ENCODE assay signal across 13 mouse cellular contexts in the genomic region with DNA sequence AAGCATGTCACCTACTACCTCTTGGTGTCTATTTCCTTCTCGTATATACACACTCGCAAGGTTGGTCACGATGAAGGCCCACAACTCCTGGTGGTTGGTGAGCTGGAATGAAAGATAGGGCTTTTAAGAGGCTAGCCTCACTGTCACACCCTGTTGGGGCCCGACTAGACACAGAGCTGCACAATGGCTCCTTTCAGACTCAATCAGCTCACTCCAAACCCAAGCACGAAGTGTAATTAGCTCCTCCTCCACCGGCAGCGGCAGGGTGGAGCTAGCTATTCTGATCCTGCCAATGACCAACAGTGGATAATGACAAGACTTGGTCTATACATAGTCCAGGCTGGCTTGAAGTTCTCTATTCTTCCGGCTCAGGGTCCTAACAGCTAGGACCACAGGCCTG. TPM values are rescaled to one million over a fixed set of nuclear protein-coding genes. Genes with fewer than 3 reads are reported as not detected.
DNase-seq lines count a peak whose midpoint lies in the region.
"Had no signal": no experiment of that assay in that cellular context is flagged by ENCODE, and none has a peak within 500 bp of the region (broad histone marks: within the 10 kb centered on the region; RNA-seq: fewer than 3 reads in every experiment).

No protein-coding gene starts in this region.

- DNase-seq in layer of hippocampus, adult 9-11 months = peak; percentile 32
- DNase-seq in layer of hippocampus, postnatal 10 days (ENCODE audit: low spot score in 2 of 2) = no peak
- DNase-seq in ES-CJ7 (ENCODE audit: low read depth, low spot score) = peak; percentile 35
- peak; percentile 41 for DNase-seq in Muller cell, postnatal 12 days (ENCODE audit: inconsistent ontology term)
- DNase-seq in retina, embryonic 14.5 days (ENCODE audit: low spot score) = peak; percentile 60
- DNase-seq in spleen, adult 18-20 months = no peak
- DNase-seq in T-cell, adult 2 months (ENCODE audit: low spot score) = no peak
- DNase-seq: cerebellum, adult 2 months; cerebellum, postnatal 25 days; heart, postnatal 4 days; kidney, postnatal 25 days; lung, postnatal 36 days had no signal

RNA-seq across cellular contexts. Expression of a gene that starts 18.9 kb away (rescaled TPM):
- 10 to 100 TPM; 73.4 to 74.8 TPM for total RNA-seq in layer of hippocampus, postnatal 10 days (2021)

RNA-seq across cellular contexts. Expression of a gene that starts 19.0 kb away (rescaled TPM):
- total RNA-seq in layer of hippocampus, postnatal 10 days (2021) = 10 to 100 TPM; 50.0 to 54.7 TPM

RNA-seq across cellular contexts. Expression of a gene that starts 27.4 kb away (rescaled TPM):
- 10 to 100 TPM; 40.9 to 43.3 TPM for total RNA-seq in layer of hippocampus, postnatal 10 days (2021)

RNA-seq across cellular contexts. Expression of a gene that starts 49.1 kb away (rescaled TPM):
- total RNA-seq in layer of hippocampus, postnatal 10 days (2021) = 1 to 10 TPM; 1.3 to 2.5 TPM
- total RNA-seq: granulocyte monocyte progenitor cell, adult 5-6 weeks had no signal

RNA-seq across cellular contexts. Expression of a gene that starts 59.7 kb away (rescaled TPM):
- 1 to 10 TPM; 6.8 to 7.7 TPM for total RNA-seq in layer of hippocampus, postnatal 10 days (2021)
- total RNA-seq: granulocyte monocyte progenitor cell, adult 5-6 weeks; heart, postnatal 4 days had no signal

Comparison
In these comparisons a context has a peak if more than half of its experiments do, and no peak if none do; other contexts are left out.
1. DNase-seq: peak in layer of hippocampus, adult 9-11 months (single experiment), ES-CJ7 (single experiment), Muller cell, postnatal 12 days (single experiment) and retina, embryonic 14.5 days (single experiment); none in layer of hippocampus, postnatal 10 days (0 of 2), spleen, adult 18-20 months (0 of 2) and T-cell, adult 2 months (single experiment).